Mouse (Mus musculus): Measurements from ENCODE around the gene Ak5.
A peak's percentile ranks its signal among the peaks of the same experiment; 100 is the strongest.
"Not testable (repeated sequence)": the region's sequence is repeated elsewhere in the genome, so short reads cannot be mapped to it uniquely, and the experiment has no call there.

Ak5 gene

GRCm38 (mm10) chr3:152668239-152668638, at the start of gene Ak5:
Ak5 (minus strand) TSS chr3:152668360.
- DNase-seq (ENCODE audit: low read depth, low spot score): no peak

GRCm38 (mm10) chr3:152713991-152714902, 46.1 kb upstream of the Ak5 start, which contains the start of gene Pigk:
Pigk (plus strand) TSS chr3:152714100.
- peak; percentile 96 for DNase-seq (ENCODE audit: low read depth, low spot score)

GRCm38 (mm10) chr3:152712957-152713356, 44.8 kb upstream of the Ak5 start:
- DNase-seq (ENCODE audit: low read depth, low spot score): no peak

- DNase-seq (ENCODE audit: low read depth, low spot score): no peak
Observed at GRCm38 (mm10) chr3:152709936-152710335, 41.8 kb upstream of the Ak5 start.

GRCm38 (mm10) chr3:152707321-152707823, 39.2 kb upstream of the Ak5 start:
- DNase-seq (ENCODE audit: low read depth, low spot score): no peak

GRCm38 (mm10) chr3:152706901-152707300, 38.7 kb upstream of the Ak5 start:
- DNase-seq (ENCODE audit: low read depth, low spot score): no peak

GRCm38 (mm10) chr3:152705826-152706225, 37.7 kb upstream of the Ak5 start:
- no peak for DNase-seq (ENCODE audit: low read depth, low spot score)

GRCm38 (mm10) chr3:152702274-152702843, 34.2 kb upstream of the Ak5 start:
- peak; percentile 91 for DNase-seq (ENCODE audit: low read depth, low spot score)

- DNase-seq (ENCODE audit: low read depth, low spot score): not testable (repeated sequence)
Observed at GRCm38 (mm10) chr3:152701536-152701935, 33.4 kb upstream of the Ak5 start.

- peak; percentile 79 for DNase-seq (ENCODE audit: low read depth, low spot score)
Observed at GRCm38 (mm10) chr3:152699261-152699660, 31.1 kb upstream of the Ak5 start.

- DNase-seq (ENCODE audit: low read depth, low spot score): no peak
Observed at GRCm38 (mm10) chr3:152698017-152698416, 29.9 kb upstream of the Ak5 start.

- DNase-seq (ENCODE audit: low read depth, low spot score): no peak
Observed at GRCm38 (mm10) chr3:152694950-152695349, 26.8 kb upstream of the Ak5 start.

GRCm38 (mm10) chr3:152689105-152689504, 20.9 kb upstream of the Ak5 start:
- DNase-seq (ENCODE audit: low read depth, low spot score): no peak

- DNase-seq (ENCODE audit: low read depth, low spot score): no peak
Observed at GRCm38 (mm10) chr3:152688532-152688931, 20.4 kb upstream of the Ak5 start.

- no peak for DNase-seq (ENCODE audit: low read depth, low spot score)
Observed at GRCm38 (mm10) chr3:152674663-152675062, 6.5 kb upstream of the Ak5 start.

GRCm38 (mm10) chr3:152669783-152670182, 1.6 kb upstream of the Ak5 start:
- no peak for DNase-seq (ENCODE audit: low read depth, low spot score)

GRCm38 (mm10) chr3:152668793-152669192, 633 bp upstream of the Ak5 start:
- DNase-seq (ENCODE audit: low read depth, low spot score): no peak

- peak; percentile 55 for DNase-seq (ENCODE audit: low read depth, low spot score)
Observed at GRCm38 (mm10) chr3:152667356-152668211, 576 bp downstream of the Ak5 start.

- peak; percentile 52 for DNase-seq (ENCODE audit: low read depth, low spot score)
Observed at GRCm38 (mm10) chr3:152666991-152667355, 1.2 kb downstream of the Ak5 start.

- DNase-seq (ENCODE audit: low read depth, low spot score): peak; percentile 53
Observed at GRCm38 (mm10) chr3:152658592-152658991, 9.6 kb downstream of the Ak5 start.

GRCm38 (mm10) chr3:152651991-152652390, 16.2 kb downstream of the Ak5 start:
- DNase-seq (ENCODE audit: low read depth, low spot score): no peak

- no peak for DNase-seq (ENCODE audit: low read depth, low spot score)
Observed at GRCm38 (mm10) chr3:152644610-152645009, 23.6 kb downstream of the Ak5 start.
